Mouse (Mus musculus) forebrain, postnatal 0 days (tissue): ENCODE results near the gene Cabcoco1. TPM values are rescaled to one million over a fixed set of nuclear protein-coding genes. Genes with fewer than 3 reads are reported as not detected.
A peak's percentile ranks its signal among the peaks of the same experiment; 100 is the strongest.

ENCODE experiments used
- ATAC-seq: fragments of 200-750 bp; cut with Nextera tagmentation; 2 replicates; pipeline ENCODE4 v1.8.0; 2017; ENCODE audit warnings: mild to moderate bottlenecking, moderate library complexity
- DNase-seq: peaks from one replicate; pipeline ENCODE4 v3.0.0-alpha.2; 2015
- H3K27ac ChIP-seq: fragments of 300-500 bp; sonication (generic); 2 replicates; pipeline ENCODE4 v1.5.1; 2014; ENCODE audit warnings: low read depth, mild to moderate bottlenecking, antibody characterized with exemption, low read length, moderate library complexity, mixed read lengths
- H3K27me3 ChIP-seq: fragments of 300-500 bp; sonication (generic); 2 replicates; pipeline ENCODE4 v1.6.1; 2014; ENCODE audit warnings: mild to moderate bottlenecking, low read length, mixed read lengths; ENCODE audit not compliant: insufficient read depth
- H3K36me3 ChIP-seq: fragments of 300-500 bp; sonication (generic); 2 replicates; pipeline ENCODE4 v1.6.1; 2014; ENCODE audit warnings: mild to moderate bottlenecking, moderate library complexity; ENCODE audit not compliant: insufficient read depth
- H3K4me1 ChIP-seq: fragments of 300-500 bp; sonication (generic); 2 replicates; pipeline ENCODE4 v1.6.1; 2014; ENCODE audit warnings: antibody characterized with exemption; ENCODE audit not compliant: insufficient read depth
- H3K4me2 ChIP-seq: fragments of 300-500 bp; sonication (generic); 2 replicates; pipeline ENCODE4 v1.6.1; 2014; ENCODE audit warnings: low read depth, mild to moderate bottlenecking, moderate library complexity
- H3K4me3 ChIP-seq: fragments of 300-500 bp; sonication (generic); 2 replicates; pipeline ENCODE4 v1.5.1; 2014; ENCODE audit warnings: low read depth, low read length, mixed read lengths
- H3K9ac ChIP-seq: fragments of 300-500 bp; sonication (generic); 2 replicates; pipeline ENCODE4 v1.6.1; 2014; ENCODE audit warnings: mild to moderate bottlenecking
- H3K9me3 ChIP-seq: fragments of 300-500 bp; sonication (generic); 2 replicates; pipeline ENCODE4 v1.6.1; 2016; ENCODE audit warnings: low read length
- CTCF ChIP-seq: sonication (generic); IDR thresholded peaks from 2 replicates; pipeline ENCODE4 v1.5.1; 2016; ENCODE audit warnings: antibody characterized with exemption, control low read depth, low read depth
- WGBS: fragments of 180-500 bp; shearing (Covaris S2); extraction: QIAGEN DNeasy Blood & Tissue Kit; methylation state at CpG from one replicate; pipeline ENCODE4 v1.1.7; 2014; 5-methylcytosine and 5-hydroxymethylcytosine counted together
- polyA plus RNA-seq: library from polyadenylated mRNA; unstranded; fragments of >200 nt; fragmentation: Nextera tagmentation; extraction: Ambion mirVana; gene quantifications from 2 replicates; pipeline ENCODE4 v1.2.1, GENCODE M21; 2015
- total RNA-seq: library from RNA; depleted of rRNA; stranded (reverse); fragments of >200 nt; gene quantifications from 2 replicates; pipeline ENCODE4 v1.2.3, GENCODE M21; 2014

The Cabcoco1 gene
- total and polyA plus RNA-seq, 2 experiments from 2014 or later: 1.2 to 3.0 TPM

DNA sequence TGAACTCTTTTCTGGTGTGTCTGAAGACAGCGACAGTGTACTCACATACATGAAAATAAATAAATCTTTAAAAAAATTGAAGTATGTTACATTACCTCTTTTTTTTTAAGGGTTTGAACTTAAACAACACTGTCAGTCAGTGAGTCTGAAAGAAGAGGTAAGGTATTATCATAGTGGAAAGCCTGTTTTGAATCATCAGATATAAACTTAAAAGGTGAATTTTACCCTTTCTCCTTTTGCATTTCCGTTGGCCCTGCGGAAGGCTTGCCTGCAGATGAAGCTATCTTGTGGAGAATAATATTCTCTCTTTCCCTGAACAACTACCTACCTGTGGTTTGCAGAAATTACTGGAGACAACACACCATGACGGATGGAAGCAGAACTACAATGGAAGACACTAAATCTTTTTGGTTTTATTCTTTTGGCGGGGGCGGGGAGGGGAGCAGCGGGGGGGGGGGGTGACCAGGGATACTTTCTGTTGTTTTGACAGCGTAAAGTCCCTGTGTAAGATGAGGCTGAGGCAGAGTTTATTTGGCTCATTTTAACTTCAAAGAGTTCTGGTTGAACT, 96.4 kb downstream of the Cabcoco1 start:
- no peak for TF ChIP-seq CTCF
- no peaks in the 10 kb centered on the region for H3K9me3 ChIP-seq
- ATAC-seq (no peak), DNase-seq (no peak)
- H3K27me3 ChIP-seq: no peaks in the 10 kb centered on the region
- no peak overlapping the region for H3K4me3 ChIP-seq
- H3K36me3 ChIP-seq: no peaks in the 10 kb centered on the region
- H3K9ac ChIP-seq: no peak overlapping the region
- no peak overlapping the region for H3K4me2 ChIP-seq
- 70% methylated on average over 8 of the region's 8 CpGs for whole genome bisulfite sequencing
- H3K27ac ChIP-seq: no peak overlapping the region
- H3K4me1 ChIP-seq: peaks cover 6% of the 10 kb centered on the region

DNA sequence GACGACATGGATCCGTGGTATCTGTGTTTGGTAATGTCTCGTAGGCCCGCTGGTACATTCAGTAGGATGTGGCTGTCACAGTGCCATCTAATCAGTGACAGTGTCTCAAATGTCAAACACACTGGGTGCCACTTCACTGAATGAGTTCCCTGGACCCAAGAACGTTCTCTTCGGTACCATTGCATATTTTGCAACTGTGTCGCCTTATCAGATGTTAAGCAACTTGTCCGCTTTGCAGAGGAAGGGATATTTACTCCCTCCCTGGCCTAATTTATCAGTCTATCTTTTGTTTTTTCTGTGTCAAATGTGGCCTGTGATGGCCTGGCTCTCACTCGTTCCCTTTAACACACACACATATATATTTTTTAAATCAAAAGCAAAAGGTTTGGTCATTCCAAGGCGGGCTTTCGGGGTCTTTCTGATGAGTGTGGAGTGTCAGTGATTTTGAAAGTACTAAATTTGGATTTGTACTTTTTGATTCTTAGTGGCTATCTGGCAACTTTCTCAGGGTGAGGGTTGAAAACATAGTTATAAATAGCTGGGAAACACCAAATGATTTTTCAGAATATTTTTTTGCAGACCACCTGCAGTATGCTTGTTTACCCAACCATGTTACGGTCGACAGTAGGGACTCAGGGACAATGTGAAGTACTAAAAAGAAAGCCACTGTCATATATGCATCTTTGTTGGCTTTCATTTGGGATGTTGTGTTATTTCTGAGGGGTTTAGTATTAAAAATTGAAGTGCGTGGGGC, 97.2 kb downstream of the Cabcoco1 start:
- 85% methylated on average over 14 of the region's 14 CpGs for WGBS
- Histone ChIP-seq H3K4me3 (no peak overlapping the region), H3K27me3 (no peaks in the 10 kb centered on the region), H3K36me3 (no peaks in the 10 kb centered on the region), H3K9ac (no peak overlapping the region), H3K4me2 (no peak overlapping the region), H3K27ac (no peak overlapping the region), H3K4me1 (peaks cover 6% of the 10 kb centered on the region), H3K9me3 (no peaks in the 10 kb centered on the region)
- ATAC-seq: no peak
- no peak for DNase-seq
- no peak for TF ChIP-seq CTCF

DNA sequence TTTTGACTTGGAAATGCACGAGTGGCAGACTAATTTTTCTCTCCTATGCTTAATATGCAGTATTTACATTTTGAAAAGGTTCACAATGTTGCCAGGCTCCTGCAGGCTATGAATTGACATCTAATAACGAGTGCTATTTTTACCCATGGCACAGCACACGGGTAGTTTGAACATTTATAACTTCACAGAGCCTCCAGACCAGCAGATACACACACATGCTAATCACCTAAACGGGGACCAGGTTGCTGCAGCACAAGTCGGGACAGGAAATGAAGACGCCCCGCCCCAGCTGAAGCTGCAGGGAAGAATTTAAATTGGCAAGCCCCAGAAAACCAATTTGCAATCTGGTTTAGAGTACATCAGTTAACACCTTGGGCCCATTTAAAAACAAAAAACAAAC, 98.6 kb downstream of the Cabcoco1 start:
- H3K9me3 ChIP-seq: no peaks in the 10 kb centered on the region
- H3K4me1 ChIP-seq: peaks cover 6% of the 10 kb centered on the region
- no peak overlapping the region for H3K9ac ChIP-seq
- DNase-seq: no peak
- no peak for ATAC-seq
- H3K27ac ChIP-seq: no peak overlapping the region
- no peak overlapping the region for H3K4me3 ChIP-seq
- WGBS: 15% methylated on average over 7 of the region's 7 CpGs
- H3K36me3 ChIP-seq: no peaks in the 10 kb centered on the region
- H3K27me3 ChIP-seq: no peaks in the 10 kb centered on the region
- H3K4me2 ChIP-seq: 0 out of 2 replicates have a peak overlapping the region, but pooled peaks have one; percentile 1
- TF ChIP-seq CTCF: no peak

DNA sequence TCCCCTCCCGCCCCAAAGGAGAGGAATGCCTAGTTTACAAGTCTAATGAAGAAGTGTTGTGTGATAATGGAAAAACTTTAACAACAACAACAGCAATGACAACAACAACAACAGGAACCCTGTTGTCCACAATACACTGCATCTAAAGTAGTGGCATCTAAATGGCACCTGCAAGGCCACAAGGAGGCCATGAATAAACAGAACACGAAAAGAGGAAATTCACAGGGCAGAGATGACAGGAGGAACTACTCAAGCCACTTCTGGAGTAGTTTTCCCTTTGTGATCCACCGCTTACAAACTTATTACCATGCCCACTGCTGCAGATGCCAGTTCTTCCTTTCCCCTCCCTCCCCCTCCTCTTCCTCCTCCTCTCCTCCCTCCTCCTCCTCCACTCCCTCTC, 99.0 kb downstream of the Cabcoco1 start:
- H3K36me3 ChIP-seq: no peaks in the 10 kb centered on the region
- DNase-seq (no peak), ATAC-seq (no peak)
- H3K4me3 ChIP-seq: no peak overlapping the region
- no peak overlapping the region for H3K27ac ChIP-seq
- H3K4me2 ChIP-seq: 0 out of 2 replicates have a peak overlapping the region, but pooled peaks have one; percentile 1
- TF ChIP-seq CTCF: no peak
- H3K27me3 ChIP-seq: no peaks in the 10 kb centered on the region
- WGBS: 14% methylated on average over 3 of the region's 3 CpGs
- H3K9me3 ChIP-seq: no peaks in the 10 kb centered on the region
- peaks cover 6% of the 10 kb centered on the region for H3K4me1 ChIP-seq
- no peak overlapping the region for H3K9ac ChIP-seq

DNA sequence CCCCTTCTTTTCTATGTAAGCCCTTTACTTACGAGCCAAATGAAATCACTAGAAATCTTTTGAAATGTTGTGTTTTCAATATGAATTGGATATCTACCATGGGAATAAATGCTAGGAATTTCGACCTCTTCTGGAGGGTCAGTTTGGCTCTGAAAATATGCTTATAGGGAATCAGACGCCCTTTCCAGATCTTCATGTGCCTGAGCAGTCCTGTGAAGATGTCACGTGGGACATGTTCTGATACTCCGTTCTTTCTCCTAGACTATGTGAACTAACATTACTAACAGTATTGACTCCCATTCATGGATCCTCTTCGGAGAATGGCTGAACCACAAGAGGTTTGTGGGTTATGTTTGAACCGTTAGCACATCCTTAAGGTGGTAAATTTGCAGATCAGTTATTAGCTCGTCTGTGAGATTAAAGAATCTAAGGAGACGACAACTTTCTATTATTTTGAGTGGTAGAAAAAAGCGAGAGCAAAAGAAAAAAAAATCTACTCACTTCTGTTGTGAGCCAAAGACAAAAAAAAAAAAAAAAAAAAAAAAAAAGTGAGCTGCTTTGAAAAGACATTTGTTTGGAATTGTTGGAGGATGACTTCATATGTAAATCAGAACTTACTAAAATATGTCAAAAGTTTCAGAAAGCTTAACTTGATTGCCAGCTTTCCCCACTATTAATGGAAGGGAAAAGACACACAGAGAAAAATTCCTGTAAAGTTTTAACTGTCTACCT, 99.6 kb downstream of the Cabcoco1 start:
- DNase-seq: no peak
- Histone ChIP-seq H3K4me2 (no peak overlapping the region), H3K4me1 (peaks cover 6% of the 10 kb centered on the region), H3K9ac (no peak overlapping the region), H3K27ac (no peak overlapping the region), H3K36me3 (no peaks in the 10 kb centered on the region), H3K4me3 (no peak overlapping the region), H3K9me3 (no peaks in the 10 kb centered on the region), H3K27me3 (no peaks in the 10 kb centered on the region)
- WGBS: 59% methylated on average over 10 of the region's 10 CpGs
- TF ChIP-seq CTCF: no peak
- no peak for ATAC-seq

DNA sequence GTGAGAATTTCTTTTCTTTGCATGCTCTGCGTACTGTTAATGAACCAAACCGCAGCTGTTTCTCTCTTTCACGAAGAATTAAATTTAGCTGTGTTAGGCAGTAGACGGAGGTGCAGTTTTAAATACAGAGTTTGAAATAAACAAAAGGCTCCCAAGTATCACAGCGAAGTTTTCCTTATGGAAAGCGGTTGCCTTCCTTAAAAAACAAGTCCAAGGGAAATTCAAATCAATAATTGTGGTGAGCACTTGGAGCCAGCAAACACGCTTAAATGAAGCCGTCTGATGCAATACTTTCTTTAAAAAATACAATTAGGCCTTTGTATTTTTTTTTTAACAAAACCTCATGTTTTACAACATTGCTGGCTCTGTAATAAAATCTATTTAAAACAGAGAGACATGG, 101.2 kb downstream of the Cabcoco1 start:
- no peaks in the 10 kb centered on the region for H3K27me3 ChIP-seq
- ATAC-seq: peak; percentile 45; the same call in 1 of the 2 replicates
- TF ChIP-seq CTCF: no peak
- DNase-seq: peak; percentile 52
- 25% methylated on average over 8 of the region's 8 CpGs for WGBS
- H3K27ac ChIP-seq: no peak overlapping the region
- H3K9me3 ChIP-seq: no peaks in the 10 kb centered on the region
- no peak overlapping the region for H3K4me2 ChIP-seq
- H3K9ac ChIP-seq: no peak overlapping the region
- H3K4me3 ChIP-seq: no peak overlapping the region
- no peaks in the 10 kb centered on the region for H3K36me3 ChIP-seq
- H3K4me1 ChIP-seq: peaks cover 6% of the 10 kb centered on the region

DNA sequence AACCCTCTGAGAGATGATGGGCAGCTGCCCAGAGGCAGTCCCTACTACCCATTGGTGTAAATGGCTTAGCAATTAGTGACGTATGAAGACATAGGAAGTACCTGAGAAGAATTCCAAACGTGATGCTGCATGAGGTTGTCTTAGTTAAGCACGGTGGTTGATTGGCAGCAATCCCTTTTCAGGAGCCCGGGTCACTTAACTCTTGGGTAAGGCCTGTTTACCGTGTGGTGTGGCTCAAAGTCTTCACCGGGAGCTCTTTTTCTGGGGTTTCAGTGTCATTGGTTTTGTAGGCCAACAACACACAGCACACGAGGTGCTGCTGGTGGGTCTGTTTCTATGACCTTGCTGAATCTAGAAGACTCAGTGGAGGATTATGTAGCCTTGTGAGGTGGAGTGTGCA, 105.9 kb downstream of the Cabcoco1 start:
- TF ChIP-seq CTCF: no peak
- H3K4me2 ChIP-seq: no peak overlapping the region
- ATAC-seq (no peak), DNase-seq (no peak)
- H3K9ac ChIP-seq: no peak overlapping the region
- 88% methylated on average over 7 of the region's 7 CpGs for WGBS
- no peak overlapping the region for H3K4me3 ChIP-seq
- no peak overlapping the region for H3K27ac ChIP-seq
- H3K4me1 ChIP-seq: no peaks in the 10 kb centered on the region
- no peaks in the 10 kb centered on the region for H3K27me3 ChIP-seq
- no peaks in the 10 kb centered on the region for H3K36me3 ChIP-seq
- H3K9me3 ChIP-seq: no peaks in the 10 kb centered on the region
